Mouse (Mus musculus): ENCODE results near the gene Phf14. TPM values are rescaled to one million over a fixed set of nuclear protein-coding genes. Genes with fewer than 3 reads are reported as not detected.

Phf14 gene
- polyA plus RNA-seq, 1 experiment from 2014 or later: 38.5 TPM

DNA sequence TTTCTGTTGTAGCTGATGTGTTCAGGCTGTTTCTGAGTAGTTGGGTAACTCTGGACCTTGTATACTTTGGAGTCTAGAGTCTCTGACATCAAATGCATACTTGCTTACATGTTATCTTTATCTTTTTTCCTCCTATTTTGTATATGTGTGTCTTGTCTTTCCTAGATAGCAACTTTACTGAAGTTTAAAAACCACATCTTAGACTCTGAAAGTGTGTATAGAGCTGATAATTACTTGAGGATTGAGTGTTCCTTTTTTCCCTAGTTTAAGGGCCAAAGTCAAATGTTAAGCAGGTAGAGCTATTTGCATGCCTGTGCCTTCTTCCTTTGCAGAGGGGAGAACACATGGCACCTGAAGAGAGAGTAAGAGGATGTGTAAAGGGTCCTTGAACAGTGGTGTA is 33.3 kb downstream of the Phf14 start:
- H3K27ac ChIP-seq (ENCODE audit: low read length): no peak overlapping the region
- H3K9ac ChIP-seq (ENCODE audit: low read depth, low read length): no peak overlapping the region
- no peaks in the 10 kb centered on the region for H3K9me3 ChIP-seq (ENCODE audit: control insufficient read depth, low read length)
- no peak overlapping the region for H3K4me3 ChIP-seq (ENCODE audit: low read length)
- peaks cover 2% of the 10 kb centered on the region; the same call in 1 of the 2 replicates for H3K36me3 ChIP-seq (ENCODE audit: control insufficient read depth, insufficient read depth, low read length)
- H3K4me2 ChIP-seq (ENCODE audit: low read depth, low read length): no peak overlapping the region
- no peaks in the 10 kb centered on the region for H3K4me1 ChIP-seq (ENCODE audit: control insufficient read depth, insufficient read depth, low read length)
- no peak for ATAC-seq
- no peaks in the 10 kb centered on the region for H3K27me3 ChIP-seq (replicated peaks; ENCODE audit: control insufficient read depth, insufficient read depth, low read length)

DNA sequence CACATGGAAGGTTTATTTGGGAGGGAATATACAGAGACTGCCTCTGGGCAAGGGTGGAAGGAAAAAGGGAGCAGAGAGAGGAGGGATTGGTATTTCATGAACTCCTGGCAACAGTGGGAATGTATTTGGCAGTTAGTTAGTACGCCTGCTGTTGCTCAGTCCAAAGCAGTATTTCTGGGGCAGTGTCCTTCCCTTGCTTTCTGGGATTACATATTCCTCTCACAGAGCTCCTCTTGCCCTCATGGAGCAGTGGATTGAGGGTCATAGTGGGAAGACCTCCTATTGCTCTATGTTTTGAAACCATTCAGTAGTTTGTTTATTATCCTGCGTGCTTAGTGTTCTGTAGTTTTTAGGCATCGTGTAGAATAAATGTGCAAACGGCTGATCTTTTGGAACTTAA is 34.5 kb downstream of the Phf14 start:
- H3K9me3 ChIP-seq (ENCODE audit: control insufficient read depth, low read length): no peaks in the 10 kb centered on the region
- no peak overlapping the region for H3K4me3 ChIP-seq (ENCODE audit: low read length)
- peaks cover 2% of the 10 kb centered on the region; the same call in 1 of the 2 replicates for H3K36me3 ChIP-seq (ENCODE audit: control insufficient read depth, insufficient read depth, low read length)
- H3K4me1 ChIP-seq (ENCODE audit: control insufficient read depth, insufficient read depth, low read length): no peaks in the 10 kb centered on the region
- H3K9ac ChIP-seq (ENCODE audit: low read depth, low read length): no peak overlapping the region
- H3K4me2 ChIP-seq (ENCODE audit: low read depth, low read length): no peak overlapping the region
- ATAC-seq: no peak
- H3K27me3 ChIP-seq (replicated peaks; ENCODE audit: control insufficient read depth, insufficient read depth, low read length): no peaks in the 10 kb centered on the region
- 92% methylated on average over 4 of the region's 4 CpGs for WGBS
- no peak overlapping the region for H3K27ac ChIP-seq (ENCODE audit: low read length)

DNA sequence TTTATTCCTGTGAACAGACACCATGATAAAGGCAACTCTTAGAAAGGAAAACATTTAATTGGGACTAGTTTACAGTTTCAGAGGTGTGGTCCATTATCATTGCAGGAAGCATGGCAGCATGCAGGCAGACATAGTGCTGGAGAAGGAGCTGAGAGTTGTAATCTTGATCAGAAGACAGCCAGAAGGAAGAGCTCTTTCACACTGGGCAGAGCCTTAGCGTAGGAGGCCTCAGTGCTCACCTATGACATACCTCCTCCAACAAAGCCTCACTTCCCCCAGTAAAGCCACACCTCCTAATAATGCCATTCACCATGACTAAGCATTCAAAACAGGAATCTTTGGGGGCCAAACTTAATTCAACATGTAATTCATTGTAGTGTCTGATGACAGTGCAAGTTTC is 40.5 kb downstream of the Phf14 start:
- Histone ChIP-seq H3K9me3 (ENCODE audit: control insufficient read depth, low read length) (no peaks in the 10 kb centered on the region), H3K4me1 (ENCODE audit: control insufficient read depth, insufficient read depth, low read length) (no peaks in the 10 kb centered on the region), H3K4me2 (ENCODE audit: low read depth, low read length) (no peak overlapping the region), H3K4me3 (ENCODE audit: low read length) (no peak overlapping the region), H3K36me3 (ENCODE audit: control insufficient read depth, insufficient read depth, low read length) (no peaks in the 10 kb centered on the region; the same call in 1 of the 2 replicates), H3K27me3 (replicated peaks; ENCODE audit: control insufficient read depth, insufficient read depth, low read length) (no peaks in the 10 kb centered on the region), H3K27ac (ENCODE audit: low read length) (no peak overlapping the region), H3K9ac (ENCODE audit: low read depth, low read length) (no peak overlapping the region)
- ATAC-seq: no peak
- WGBS: 100% methylated on average over 1 of the region's 1 CpGs

DNA sequence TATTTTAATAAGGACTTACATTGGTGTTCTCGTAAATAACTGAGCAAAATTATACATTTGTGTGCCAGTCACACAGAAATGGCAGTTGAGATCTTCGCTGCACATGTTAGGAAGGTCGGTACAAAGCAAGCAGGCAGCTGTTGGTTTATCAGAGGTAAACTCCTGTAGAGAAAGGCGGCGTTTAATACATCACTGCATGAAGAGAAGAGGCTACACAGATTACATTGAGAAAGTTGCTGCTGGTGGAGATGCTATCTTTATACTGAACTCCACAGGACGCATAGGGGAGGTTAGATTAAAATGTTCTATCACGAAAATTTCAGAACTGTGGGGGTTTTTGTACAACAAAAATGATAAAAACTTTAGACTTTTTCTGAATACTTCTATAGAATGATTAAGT is 52.6 kb downstream of the Phf14 start:
- H3K4me3 ChIP-seq (ENCODE audit: low read length): no peak overlapping the region
- WGBS: 88% methylated on average over 7 of the region's 7 CpGs
- H3K27me3 ChIP-seq (replicated peaks; ENCODE audit: control insufficient read depth, insufficient read depth, low read length): no peaks in the 10 kb centered on the region
- H3K36me3 ChIP-seq (ENCODE audit: control insufficient read depth, insufficient read depth, low read length): peaks cover 4% of the 10 kb centered on the region; the same call in 1 of the 2 replicates
- H3K4me2 ChIP-seq (ENCODE audit: low read depth, low read length): no peak overlapping the region
- H3K9ac ChIP-seq (ENCODE audit: low read depth, low read length): no peak overlapping the region
- H3K9me3 ChIP-seq (ENCODE audit: control insufficient read depth, low read length): no peaks in the 10 kb centered on the region
- H3K27ac ChIP-seq (ENCODE audit: low read length): no peak overlapping the region
- H3K4me1 ChIP-seq (ENCODE audit: control insufficient read depth, insufficient read depth, low read length): no peaks in the 10 kb centered on the region
- ATAC-seq: no peak

DNA sequence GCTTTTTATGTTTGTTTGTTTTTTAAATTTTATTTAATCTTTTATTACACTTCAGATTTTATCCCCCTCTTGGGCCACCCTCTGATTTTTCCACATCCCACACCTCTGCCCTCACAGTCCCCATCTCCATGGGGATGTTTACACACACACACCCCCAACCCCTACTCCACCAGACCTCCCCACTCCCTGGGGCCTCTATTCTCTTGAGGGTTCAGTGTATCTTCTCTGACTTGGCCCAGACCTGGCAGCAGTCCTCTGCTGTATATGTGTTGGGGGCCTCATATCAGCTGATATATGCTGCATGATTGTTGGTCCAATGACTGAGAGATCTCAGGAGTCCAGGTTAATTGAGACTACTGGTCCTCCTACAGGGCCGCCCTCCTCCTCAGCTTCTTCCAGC is 86.2 kb downstream of the Phf14 start:
- no peak for ATAC-seq

GRCm38 (mm10) chr6:11998576-11998975 is 91.0 kb downstream of the Phf14 start:
- Histone ChIP-seq H3K4me1 (ENCODE audit: control insufficient read depth, insufficient read depth, low read length) (no peaks in the 10 kb centered on the region), H3K4me3 (ENCODE audit: low read length) (no peak overlapping the region), H3K4me2 (ENCODE audit: low read depth, low read length) (no peak overlapping the region), H3K27ac (ENCODE audit: low read length) (no peak overlapping the region), H3K9me3 (ENCODE audit: control insufficient read depth, low read length) (no peaks in the 10 kb centered on the region), H3K27me3 (replicated peaks; ENCODE audit: control insufficient read depth, insufficient read depth, low read length) (no peaks in the 10 kb centered on the region), H3K9ac (ENCODE audit: low read depth, low read length) (no peak overlapping the region), H3K36me3 (ENCODE audit: control insufficient read depth, insufficient read depth, low read length) (no peaks in the 10 kb centered on the region; the same call in 1 of the 2 replicates)
- no peak for ATAC-seq
- WGBS: 66% methylated on average over 4 of the region's 4 CpGs

More for the DNA sequence above, 86.2 kb downstream of the Phf14 start:
- H3K4me3 ChIP-seq (ENCODE audit: low read length): no peak overlapping the region
- WGBS: 100% methylated on average over 1 of the region's 1 CpGs
- H3K27ac ChIP-seq (ENCODE audit: low read length): no peak overlapping the region
- H3K4me2 ChIP-seq (ENCODE audit: low read depth, low read length): no peak overlapping the region
- no peak overlapping the region for H3K9ac ChIP-seq (ENCODE audit: low read depth, low read length)
- no peaks in the 10 kb centered on the region for H3K9me3 ChIP-seq (ENCODE audit: control insufficient read depth, low read length)
- H3K4me1 ChIP-seq (ENCODE audit: control insufficient read depth, insufficient read depth, low read length): no peaks in the 10 kb centered on the region
- no peaks in the 10 kb centered on the region for H3K27me3 ChIP-seq (replicated peaks; ENCODE audit: control insufficient read depth, insufficient read depth, low read length)
- no peaks in the 10 kb centered on the region; the same call in 1 of the 2 replicates for H3K36me3 ChIP-seq (ENCODE audit: control insufficient read depth, insufficient read depth, low read length)

- no peak overlapping the region for H3K4me3 ChIP-seq (ENCODE audit: low read length)
- no peak overlapping the region for H3K27ac ChIP-seq (ENCODE audit: low read length)
- no peaks in the 10 kb centered on the region for H3K9me3 ChIP-seq (ENCODE audit: control insufficient read depth, low read length)
- H3K4me1 ChIP-seq (ENCODE audit: control insufficient read depth, insufficient read depth, low read length): no peaks in the 10 kb centered on the region
- H3K27me3 ChIP-seq (replicated peaks; ENCODE audit: control insufficient read depth, insufficient read depth, low read length): no peaks in the 10 kb centered on the region
- 83% methylated on average over 1 of the region's 1 CpGs for WGBS
- no peak overlapping the region for H3K9ac ChIP-seq (ENCODE audit: low read depth, low read length)
- ATAC-seq: no peak
- H3K4me2 ChIP-seq (ENCODE audit: low read depth, low read length): no peak overlapping the region
- H3K36me3 ChIP-seq (ENCODE audit: control insufficient read depth, insufficient read depth, low read length): no peaks in the 10 kb centered on the region; the same call in 1 of the 2 replicates
These were observed 91.9 kb downstream of the Phf14 start for GRCm38 (mm10) chr6:11999506-11999905.

DNA sequence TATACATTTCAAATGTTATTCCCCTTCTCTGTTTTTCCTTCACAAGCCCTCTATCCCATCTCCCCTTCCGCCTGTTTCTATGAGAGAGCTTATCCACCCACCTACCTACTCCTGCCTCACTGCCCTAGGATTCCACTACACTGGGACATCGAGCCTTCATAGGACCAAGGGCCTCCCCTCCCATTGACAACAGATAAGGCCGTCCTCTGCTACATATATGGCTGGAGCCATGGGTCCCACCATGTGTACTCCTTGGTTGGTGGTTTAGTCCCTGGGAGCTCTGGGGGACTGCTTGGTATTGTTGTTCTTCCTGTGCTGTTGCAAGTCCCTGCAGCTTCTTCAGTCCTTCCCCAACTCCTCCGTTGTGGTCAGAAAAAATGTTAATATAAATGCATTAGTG is 97.8 kb downstream of the Phf14 start:
- H3K27me3 ChIP-seq (replicated peaks; ENCODE audit: control insufficient read depth, insufficient read depth, low read length): no peaks in the 10 kb centered on the region
- ATAC-seq: no peak
- no peak overlapping the region for H3K27ac ChIP-seq (ENCODE audit: low read length)
- H3K9ac ChIP-seq (ENCODE audit: low read depth, low read length): no peak overlapping the region
- H3K36me3 ChIP-seq (ENCODE audit: control insufficient read depth, insufficient read depth, low read length): no peaks in the 10 kb centered on the region
- no peaks in the 10 kb centered on the region for H3K9me3 ChIP-seq (ENCODE audit: control insufficient read depth, low read length)
- H3K4me1 ChIP-seq (ENCODE audit: control insufficient read depth, insufficient read depth, low read length): no peaks in the 10 kb centered on the region
- H3K4me2 ChIP-seq (ENCODE audit: low read depth, low read length): no peak overlapping the region
- WGBS: 86% methylated on average over 4 of the region's 4 CpGs
- H3K4me3 ChIP-seq (ENCODE audit: low read length): no peak overlapping the region

GRCm38 (mm10) chr6:12006001-12006400 is 98.4 kb downstream of the Phf14 start:
- WGBS: 88% methylated on average over 1 of the region's 1 CpGs
- H3K9ac ChIP-seq (ENCODE audit: low read depth, low read length): no peak overlapping the region
- no peaks in the 10 kb centered on the region for H3K27me3 ChIP-seq (replicated peaks; ENCODE audit: control insufficient read depth, insufficient read depth, low read length)
- no peaks in the 10 kb centered on the region for H3K36me3 ChIP-seq (ENCODE audit: control insufficient read depth, insufficient read depth, low read length)
- no peak overlapping the region for H3K27ac ChIP-seq (ENCODE audit: low read length)
- ATAC-seq: no peak
- H3K4me1 ChIP-seq (ENCODE audit: control insufficient read depth, insufficient read depth, low read length): no peaks in the 10 kb centered on the region
- no peak overlapping the region for H3K4me2 ChIP-seq (ENCODE audit: low read depth, low read length)
- no peaks in the 10 kb centered on the region for H3K9me3 ChIP-seq (ENCODE audit: control insufficient read depth, low read length)
- H3K4me3 ChIP-seq (ENCODE audit: low read length): no peak overlapping the region

DNA sequence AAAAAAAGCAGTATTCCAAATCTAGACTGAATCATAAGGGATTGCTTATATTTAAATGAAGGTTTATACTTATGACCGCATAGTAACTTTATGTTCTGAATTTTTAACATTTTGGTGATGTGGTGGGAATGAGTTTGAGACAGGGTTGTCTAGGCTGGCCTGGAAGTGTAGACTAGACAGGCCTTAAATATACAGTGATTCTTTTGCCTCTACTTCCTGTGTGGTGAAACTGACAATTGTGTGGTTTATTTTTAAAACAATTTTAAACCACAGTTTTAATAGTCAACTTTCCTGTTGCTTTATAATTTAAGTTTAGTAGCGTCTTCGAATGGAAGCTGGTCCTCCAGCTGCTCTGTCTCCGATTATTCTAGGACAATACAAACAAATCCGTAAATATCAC is 104.5 kb downstream of the Phf14 start:
- Histone ChIP-seq H3K4me1 (ENCODE audit: control insufficient read depth, insufficient read depth, low read length) (no peaks in the 10 kb centered on the region), H3K36me3 (ENCODE audit: control insufficient read depth, insufficient read depth, low read length) (no peaks in the 10 kb centered on the region), H3K27me3 (replicated peaks; ENCODE audit: control insufficient read depth, insufficient read depth, low read length) (no peaks in the 10 kb centered on the region), H3K9ac (ENCODE audit: low read depth, low read length) (no peak overlapping the region), H3K4me2 (ENCODE audit: low read depth, low read length) (no peak overlapping the region), H3K4me3 (ENCODE audit: low read length) (no peak overlapping the region), H3K27ac (ENCODE audit: low read length) (no peak overlapping the region), H3K9me3 (ENCODE audit: control insufficient read depth, low read length) (no peaks in the 10 kb centered on the region)
- 87% methylated on average over 5 of the region's 5 CpGs for WGBS
- ATAC-seq: no peak
